Mouse (Mus musculus) kidney, adult 2 months (tissue): ENCODE results near the gene Lrrfip1. TPM values are rescaled to one million over a fixed set of nuclear protein-coding genes. Genes with fewer than 3 reads are reported as not detected.

Experiments used
- DNase-seq: peaks from one replicate; pipeline ENCODE4 v3.0.0; 2021
- H3K27ac ChIP-seq: fragments of 200-500 bp; 2 replicates; pipeline ENCODE4 v1.5.1; 2012; ENCODE audit warnings: low read depth, low read length, control low read depth, inconsistent platforms; ENCODE audit not compliant: insufficient read depth
- H3K27me3 ChIP-seq: fragments of 200-500 bp; replicated peaks from 2 replicates; pipeline ENCODE4 v1.6.1; 2012; ENCODE audit warnings: mild to moderate bottlenecking, moderate library complexity, low read length, inconsistent platforms; ENCODE audit not compliant: control insufficient read depth, insufficient read depth
- H3K36me3 ChIP-seq: fragments of 200-500 bp; 2 replicates; pipeline ENCODE4 v1.6.1; 2012; ENCODE audit warnings: mild to moderate bottlenecking, moderate library complexity, low read length, inconsistent platforms; ENCODE audit not compliant: control insufficient read depth, insufficient read depth
- H3K4me1 ChIP-seq: fragments of 200-500 bp; 2 replicates; pipeline ENCODE4 v1.6.1; 2011; ENCODE audit warnings: low read length; ENCODE audit not compliant: control insufficient read depth, insufficient read depth
- H3K4me3 ChIP-seq: fragments of 200-500 bp; 2 replicates; pipeline ENCODE4 v1.5.1; 2011; ENCODE audit warnings: mild to moderate bottlenecking, low read depth, low read length, control low read depth; ENCODE audit not compliant: insufficient read depth
- CTCF ChIP-seq: fragments of 200-500 bp; conservative IDR thresholded peaks from 2 replicates; pipeline ENCODE4 v1.5.1; 2011; ENCODE audit warnings: low read depth, mild to moderate bottlenecking, control low read depth, low read length, moderate library complexity, mixed read lengths; ENCODE audit not compliant: insufficient read depth, insufficient read length
- POLR2A ChIP-seq: fragments of 200-500 bp; IDR thresholded peaks from one replicate; pipeline ENCODE4 v1.6.1; 2011; ENCODE audit warnings: low read depth, low read length, control low read depth
- WGBS: fragments of 180-500 bp; shearing (Covaris S2); methylation state at CpG from one replicate; pipeline ENCODE4 v1.1.7; 2018; 5-methylcytosine and 5-hydroxymethylcytosine counted together
- polyA plus RNA-seq: library from polyadenylated mRNA; depleted of rRNA; stranded (reverse); fragments of >200 nt; gene quantifications from 2 replicates; pipeline ENCODE4 v1.2.3, GENCODE M21; 2012; rRNA removed

The Lrrfip1 gene
- polyA plus RNA-seq, 1 experiment = 11.4 TPM

- H3K27me3 ChIP-seq = no peaks in the 10 kb centered on the region
- WGBS = 88% methylated on average over 4 of the region's 4 CpGs
- no peaks in the 10 kb centered on the region for H3K4me1 ChIP-seq
- no peak overlapping the region for H3K27ac ChIP-seq
- H3K36me3 ChIP-seq = no peaks in the 10 kb centered on the region
- H3K4me3 ChIP-seq = no peak overlapping the region
- no peak for DNase-seq
- TF ChIP-seq POLR2A = no peak
- no peak for TF ChIP-seq CTCF
Measured at GRCm38 (mm10) chr1:91169157-91169556, 170.6 kb downstream of the Lrrfip1 start.

DNA sequence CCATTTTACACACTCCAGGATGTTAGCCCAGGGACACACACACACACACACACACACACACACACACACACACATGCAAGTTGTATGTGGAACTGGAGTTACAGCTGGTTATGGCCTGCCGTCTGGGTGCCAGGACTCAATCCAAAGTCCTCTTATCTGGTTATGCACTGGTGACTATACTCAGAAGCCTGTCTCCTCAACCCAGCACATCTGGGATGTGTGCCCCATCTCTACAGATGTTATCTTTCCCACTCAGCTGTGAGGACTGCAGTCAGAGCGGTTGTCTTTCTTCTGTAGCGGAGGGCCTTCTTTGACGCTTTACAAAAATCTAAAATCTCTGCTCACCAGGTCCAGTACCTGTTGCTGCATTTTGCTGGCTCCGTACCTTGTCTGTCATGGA, 176.3 kb downstream of the Lrrfip1 start:
- TF ChIP-seq POLR2A (no peak), CTCF (no peak)
- Histone ChIP-seq H3K27me3 (no peaks in the 10 kb centered on the region), H3K27ac (no peak overlapping the region), H3K4me3 (no peak overlapping the region), H3K4me1 (no peaks in the 10 kb centered on the region), H3K36me3 (no peaks in the 10 kb centered on the region)
- 94% methylated on average over 5 of the region's 5 CpGs for WGBS
- no peak for DNase-seq

DNA sequence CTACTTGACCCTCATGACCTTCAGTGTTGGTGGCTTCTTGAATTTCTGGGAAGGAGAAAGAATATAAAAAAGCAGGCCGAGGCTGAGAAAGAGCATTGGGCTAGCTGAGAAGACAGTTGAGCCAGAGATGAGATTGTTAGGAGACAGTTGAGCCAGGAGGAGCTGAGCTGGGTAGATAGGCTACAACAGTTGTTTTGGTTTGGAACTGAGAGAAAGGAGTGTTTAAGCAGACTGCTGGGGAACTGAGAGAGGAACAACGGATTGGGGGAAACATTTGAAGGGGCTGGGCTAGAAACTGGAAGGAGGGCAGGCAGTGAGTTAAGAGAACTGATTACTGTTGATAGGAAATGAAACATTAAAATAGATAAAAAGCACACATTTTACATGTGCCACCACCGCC, 177.5 kb downstream of the Lrrfip1 start:
- WGBS = 54% methylated on average over 3 of the region's 3 CpGs
- Histone ChIP-seq H3K27ac (no peak overlapping the region), H3K27me3 (no peaks in the 10 kb centered on the region), H3K4me1 (no peaks in the 10 kb centered on the region), H3K4me3 (no peak overlapping the region), H3K36me3 (no peaks in the 10 kb centered on the region)
- TF ChIP-seq POLR2A (no peak), CTCF (no peak)
- DNase-seq = no peak

DNA sequence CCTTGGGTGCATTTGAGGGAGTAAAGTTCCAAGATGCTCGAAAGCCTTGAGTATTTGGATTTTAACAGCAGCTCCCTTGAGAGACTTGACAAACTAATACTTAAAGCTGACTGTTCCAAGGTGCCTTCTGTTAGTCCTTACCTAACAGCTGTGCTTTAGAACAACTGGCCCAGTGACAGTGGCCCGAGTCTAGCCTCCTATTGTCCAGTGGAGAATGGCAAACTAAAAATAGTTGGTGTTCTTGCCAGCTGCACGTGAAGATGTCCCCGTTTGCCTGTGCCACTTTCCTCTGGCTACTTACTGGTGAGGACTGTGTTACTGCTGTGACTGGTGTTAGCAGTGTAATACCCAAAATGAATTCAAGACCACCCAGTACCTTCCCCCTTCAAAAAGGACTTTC, 178.3 kb downstream of the Lrrfip1 start:
- 75% methylated on average over 4 of the region's 4 CpGs for WGBS
- no peak for DNase-seq
- Histone ChIP-seq H3K27me3 (no peaks in the 10 kb centered on the region), H3K36me3 (no peaks in the 10 kb centered on the region), H3K4me3 (no peak overlapping the region), H3K27ac (no peak overlapping the region), H3K4me1 (no peaks in the 10 kb centered on the region)
- TF ChIP-seq CTCF (no peak), POLR2A (no peak)

Other genes starting within 250 kb of the Lrrfip1 start
- 15.3 and 17.4 TPM in 2 replicates for gene Col6a3, start 154.8 kb upstream of the Lrrfip1 start, polyA plus RNA-seq
- 4.6 and 5.7 TPM in 2 replicates for gene Mlph, start 83.7 kb upstream of the Lrrfip1 start, polyA plus RNA-seq
- not detected in 2 replicates for gene Prlh, start 45.6 kb upstream of the Lrrfip1 start, polyA plus RNA-seq
- gene Rab17, start 29.1 kb upstream of the Lrrfip1 start, polyA plus RNA-seq = 34.4 and 35.9 TPM in 2 replicates
- gene Rbm44, start 146.4 kb downstream of the Lrrfip1 start, polyA plus RNA-seq = 0.01 TPM in 1 of 2 replicates, not detected in the other
- gene Ramp1, start 181.1 kb downstream of the Lrrfip1 start, polyA plus RNA-seq = 1.9 and 2.6 TPM in 2 replicates